Mouse (Mus musculus) midbrain, embryonic 11.5 days (tissue): Measurements from ENCODE around the gene Slc16a10. TPM values are rescaled to one million over a fixed set of nuclear protein-coding genes. Genes with fewer than 3 reads are reported as not detected.

Experiments used
- ATAC-seq: fragments of 200-750 bp; cut with Nextera tagmentation; 2 replicates; pipeline ENCODE4 v1.8.0; 2017; ENCODE audit warnings: moderate TSS enrichment, moderate library complexity; ENCODE audit not compliant: low FRiP score
- DNase-seq: peaks from one replicate; pipeline ENCODE4 v3.0.0; 2015; ENCODE audit warnings: low spot score; ENCODE audit errors: missing footprints
- H3K27ac ChIP-seq: fragments of 300-500 bp; sonication (generic); 2 replicates; pipeline ENCODE4 v1.5.1; 2014; ENCODE audit warnings: low read depth, low read length
- H3K27me3 ChIP-seq: fragments of 300-500 bp; sonication (generic); 2 replicates; pipeline ENCODE4 v1.6.1; 2014; ENCODE audit warnings: mild to moderate bottlenecking, low read length, moderate library complexity, mixed read lengths; ENCODE audit not compliant: control insufficient read depth, insufficient read depth
- H3K36me3 ChIP-seq: fragments of 300-500 bp; sonication (generic); 2 replicates; pipeline ENCODE4 v1.6.1; 2014; ENCODE audit warnings: mild to moderate bottlenecking, low read length, moderate library complexity, mixed read lengths; ENCODE audit not compliant: control insufficient read depth, insufficient read depth
- H3K4me1 ChIP-seq: fragments of 300-500 bp; sonication (generic); 2 replicates; pipeline ENCODE4 v1.6.1; 2014; ENCODE audit warnings: low read length; ENCODE audit not compliant: control insufficient read depth, insufficient read depth
- H3K4me2 ChIP-seq: fragments of 300-500 bp; sonication (generic); 2 replicates; pipeline ENCODE4 v1.6.1; 2014; ENCODE audit warnings: mild to moderate bottlenecking, moderate library complexity
- H3K4me3 ChIP-seq: fragments of 300-500 bp; sonication (generic); 2 replicates; pipeline ENCODE4 v1.5.1; 2014; ENCODE audit warnings: low read depth, low read length
- H3K9ac ChIP-seq: fragments of 300-500 bp; sonication (generic); 2 replicates; pipeline ENCODE4 v1.6.1; 2014; ENCODE audit warnings: low read length
- H3K9me3 ChIP-seq: fragments of 300-500 bp; sonication (generic); 2 replicates; pipeline ENCODE4 v1.6.1; 2016; ENCODE audit warnings: low read length; ENCODE audit not compliant: control insufficient read depth
- WGBS: fragments of 180-500 bp; shearing (Covaris S2); extraction: QIAGEN DNeasy Blood & Tissue Kit; methylation state at CpG from one replicate; pipeline ENCODE4 v1.1.7; 2014; 5-methylcytosine and 5-hydroxymethylcytosine counted together
- polyA plus RNA-seq: library from polyadenylated mRNA; unstranded; fragments of >200 nt; fragmentation: Nextera tagmentation; extraction: Ambion mirVana; gene quantifications from 2 replicates; pipeline ENCODE4 v1.2.1, GENCODE M21; 2014

The Slc16a10 gene
- polyA plus RNA-seq, 1 experiment from 2014 or later = 4.6 TPM

DNA sequence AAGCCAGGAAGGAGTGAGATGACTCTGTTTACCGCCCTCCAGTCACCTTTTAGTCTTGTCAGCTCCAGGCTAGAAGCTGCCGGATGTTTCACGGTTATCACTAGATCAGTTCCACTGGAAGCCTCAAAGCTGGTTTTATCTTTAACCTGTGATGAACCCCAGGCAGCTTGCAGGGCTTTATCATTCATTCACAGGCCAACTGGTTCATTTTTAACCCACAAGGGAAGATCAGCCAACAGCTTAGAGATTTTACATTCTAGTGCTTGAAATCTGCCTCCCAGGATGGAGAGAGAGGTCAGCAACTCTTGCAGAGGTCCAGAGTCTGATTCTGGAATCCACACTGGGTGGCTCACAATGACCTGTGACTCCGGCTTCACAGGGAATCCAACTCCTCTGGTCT is 150.9 kb downstream of the Slc16a10 start:
- H3K4me3 ChIP-seq = no peak overlapping the region
- no peak for ATAC-seq
- no peaks in the 10 kb centered on the region for H3K4me1 ChIP-seq
- H3K9me3 ChIP-seq = no peaks in the 10 kb centered on the region
- no peak overlapping the region for H3K27ac ChIP-seq
- no peaks in the 10 kb centered on the region for H3K36me3 ChIP-seq
- no peak overlapping the region for H3K4me2 ChIP-seq
- no peak overlapping the region for H3K9ac ChIP-seq
- H3K27me3 ChIP-seq = no peaks in the 10 kb centered on the region
- 82% methylated on average over 4 of the region's 4 CpGs for WGBS
- no peak for DNase-seq

DNA sequence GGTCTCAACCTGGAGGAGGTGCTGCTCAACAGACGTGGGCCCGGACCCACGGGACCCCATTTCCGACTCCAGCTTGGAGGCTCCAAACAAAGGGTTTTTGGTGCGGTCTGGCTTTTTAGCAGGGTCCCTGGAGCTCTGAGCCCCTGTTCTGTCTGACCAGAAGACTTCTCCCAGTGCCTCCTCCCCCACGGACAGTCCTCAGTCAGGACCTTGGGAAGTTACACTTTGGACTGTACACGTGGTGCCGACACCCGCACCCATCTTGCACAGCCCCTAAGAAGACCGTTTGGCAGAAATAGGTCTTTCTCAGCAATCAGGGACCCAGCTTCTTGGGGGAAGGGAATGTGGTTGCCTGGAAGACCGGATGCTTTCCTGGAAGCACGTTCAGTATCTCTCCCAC is 155.6 kb downstream of the Slc16a10 start, which contains the start of gene Mfsd4b5:
Gene Mfsd4b5, minus strand, starts transcription at position 181 of the 400 bp plus-strand sequence.
- H3K4me2 ChIP-seq = no peak within 1 kb of the TSS
- WGBS = 91% methylated on average over 12 of the region's 12 CpGs
- no peaks in the 10 kb centered on the region for H3K36me3 ChIP-seq
- no peaks in the 10 kb centered on the region for H3K27me3 ChIP-seq
- H3K4me3 ChIP-seq = no peak within 1 kb of the TSS
- no peak within 1 kb of the TSS for H3K27ac ChIP-seq
- ATAC-seq (no peak), DNase-seq (no peak)
- H3K4me1 ChIP-seq = no peaks in the 10 kb centered on the region
- no peaks in the 10 kb centered on the region for H3K9me3 ChIP-seq
- no peak within 1 kb of the TSS for H3K9ac ChIP-seq

Other genes with a start within 250 kb of the Slc16a10 start
- gene Mfsd4b4, start 243.0 kb downstream of the Slc16a10 start, polyA plus RNA-seq = 3.6 and 3.8 TPM in 2 replicates
- not detected in 2 replicates for gene Mfsd4b2, start 215.3 kb downstream of the Slc16a10 start, polyA plus RNA-seq
- 0.61 TPM in 1 of 2 replicates, not detected in the other for gene Mfsd4b3, start 182.1 kb downstream of the Slc16a10 start, polyA plus RNA-seq
- 0.12 TPM in 1 of 2 replicates, not detected in the other for gene Mfsd4b5, start 155.6 kb downstream of the Slc16a10 start, polyA plus RNA-seq
- not detected in 2 replicates for gene Mfsd4b1, start 117.0 kb downstream of the Slc16a10 start, polyA plus RNA-seq
- 87.2 and 94.7 TPM in 2 replicates for gene Rpf2, start 104.8 kb upstream of the Slc16a10 start, polyA plus RNA-seq
- gene Gtf3c6, start 115.8 kb upstream of the Slc16a10 start, polyA plus RNA-seq = 133 and 139 TPM in 2 replicates
- gene Amd1, start 159.9 kb upstream of the Slc16a10 start, polyA plus RNA-seq = 104 and 115 TPM in 2 replicates
- gene Cdk19, start 197.3 kb upstream of the Slc16a10 start, polyA plus RNA-seq = 7.3 and 8.6 TPM in 2 replicates